Mouse (Mus musculus) adrenal gland, postnatal 4 days (tissue): Measurements from ENCODE around the gene Higd1a. TPM values are rescaled to one million over a fixed set of nuclear protein-coding genes. Genes with fewer than 3 reads are reported as not detected.

Experiments used
- DNase-seq, 2 experiments: peaks; one replicate each; pipeline ENCODE4 v3.0.0; 2021 to 2022; ENCODE audit warnings: low spot score in 2 of 2, mixed read lengths in 2 of 2
- total RNA-seq, 2 experiments: library from RNA; stranded (reverse); gene quantifications; 2 replicates each; pipeline ENCODE4 v1.2.3; 2021

Gene Higd1a
- total RNA-seq, 2 experiments from 2014 or later: 63.8 to 68.9 TPM

DNA sequence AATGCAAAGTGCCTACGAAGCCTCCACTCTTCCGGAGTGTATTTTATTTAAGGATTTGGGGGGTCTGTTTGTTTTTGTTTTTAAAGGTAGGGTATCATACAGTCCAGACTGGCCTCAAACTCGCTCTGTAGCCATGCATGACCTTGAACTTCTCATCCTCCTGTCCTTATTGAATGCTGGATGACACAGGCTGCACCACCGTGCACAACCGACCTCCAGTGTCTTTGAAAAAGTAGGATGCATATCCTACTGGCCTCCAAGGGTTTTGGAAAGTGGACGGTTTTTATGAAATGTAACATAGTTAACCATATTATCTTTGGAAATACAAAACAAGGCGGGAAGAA, 18.6 kb downstream of the Higd1a start:
- DNase-seq: no peak

DNA sequence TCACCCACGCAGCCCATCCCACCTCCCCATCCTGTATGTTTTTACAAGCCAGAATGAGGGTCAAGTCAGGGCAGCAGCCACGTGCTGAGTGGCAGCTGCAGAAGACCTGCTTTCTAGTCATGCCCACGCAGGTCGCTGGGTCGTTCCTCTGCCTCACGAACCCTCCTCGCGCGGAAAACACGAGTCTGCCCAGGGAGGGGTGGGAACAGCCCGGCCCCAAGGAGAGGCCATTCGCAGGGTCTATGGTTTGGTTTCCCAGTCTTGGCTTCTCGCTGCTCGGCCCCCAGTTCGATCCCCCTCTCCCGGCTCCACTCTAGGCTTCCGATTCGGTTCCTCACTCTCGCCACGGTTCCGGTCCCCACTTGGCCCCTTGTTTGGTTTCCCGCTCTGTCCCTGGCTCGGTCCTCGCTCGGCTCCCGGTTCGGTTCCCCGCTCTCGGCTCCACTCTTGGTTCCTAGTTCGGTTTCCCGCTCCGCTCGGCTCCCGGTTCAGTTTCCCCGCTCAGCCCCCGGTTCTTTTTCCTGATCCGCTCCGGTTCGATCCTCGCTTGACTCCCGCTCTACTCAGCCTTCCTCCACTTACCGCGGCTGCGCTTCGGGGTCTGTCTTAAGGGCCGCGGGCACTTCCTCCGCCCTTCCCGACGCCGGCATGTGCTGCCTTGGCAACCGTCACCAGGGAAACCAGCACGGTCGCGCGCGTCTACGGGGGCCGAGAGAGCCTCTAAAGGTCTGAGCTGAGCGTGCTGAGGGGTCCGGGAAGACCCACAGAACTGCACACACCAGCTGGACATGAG, 19.1 kb downstream of the Higd1a start, which contains the start of gene Ccdc13:
Gene Ccdc13 (minus strand): TSS at position 633 of the 793 bp plus-strand sequence.
- peak; percentile 74 to 81 for DNase-seq

DNA sequence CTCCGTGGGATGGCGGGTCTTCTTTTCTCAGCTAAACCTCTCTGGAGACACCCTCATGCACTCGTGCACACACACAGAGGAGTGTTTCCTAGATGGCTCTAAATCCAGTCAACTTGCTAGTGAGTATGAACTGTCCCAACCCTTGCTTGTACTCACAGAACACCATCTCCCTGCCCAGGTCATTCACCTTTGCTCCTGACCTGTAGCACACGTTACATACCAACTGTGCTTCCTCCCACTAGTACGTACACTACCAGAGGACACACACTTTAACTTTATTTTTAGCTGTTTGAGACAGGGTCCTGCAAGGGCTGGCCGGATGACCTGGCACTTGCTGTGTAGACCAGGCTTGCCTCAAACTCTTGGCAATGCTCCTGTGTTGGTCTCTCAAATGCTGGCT, 20.2 kb downstream of the Higd1a start:
- DNase-seq: no peak

DNA sequence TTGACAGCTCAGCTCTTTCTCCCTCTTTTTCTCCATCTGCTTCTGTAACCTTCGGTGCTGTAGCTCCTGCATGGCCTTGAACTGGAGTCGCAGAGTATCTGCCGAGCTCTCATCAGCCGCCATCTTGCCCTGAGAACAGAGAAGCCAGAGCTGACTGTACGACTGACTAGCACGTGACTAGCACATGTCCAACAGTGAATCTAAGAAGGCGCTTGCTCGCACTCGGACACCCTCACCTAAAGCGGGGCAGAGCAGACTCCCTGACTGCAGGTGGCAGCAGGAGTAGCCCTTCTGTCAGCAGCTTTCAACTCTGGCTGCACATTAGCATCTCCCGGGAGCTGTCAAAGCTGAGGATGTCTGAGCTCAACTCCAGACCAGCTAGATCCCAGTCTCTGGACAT, 24.3 kb downstream of the Higd1a start:
- DNase-seq: no peak

DNA sequence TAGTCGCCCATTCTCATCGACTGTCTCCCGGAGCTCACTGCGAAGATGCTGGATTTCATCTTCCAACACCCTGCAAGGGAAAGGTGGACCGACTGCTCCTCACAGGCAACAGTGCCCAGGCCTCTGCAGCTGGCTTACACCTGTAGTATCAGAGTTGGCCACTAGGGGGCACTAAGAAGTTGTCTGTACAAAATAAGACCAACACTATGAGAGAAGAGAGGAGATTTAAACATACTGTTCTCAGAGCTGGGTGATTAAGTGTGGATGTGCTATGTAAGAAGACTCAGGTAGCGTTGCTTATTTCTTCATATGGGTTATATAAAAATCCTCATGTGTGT, 27.2 kb downstream of the Higd1a start:
- peak; percentile 59 to 69 for DNase-seq

DNA sequence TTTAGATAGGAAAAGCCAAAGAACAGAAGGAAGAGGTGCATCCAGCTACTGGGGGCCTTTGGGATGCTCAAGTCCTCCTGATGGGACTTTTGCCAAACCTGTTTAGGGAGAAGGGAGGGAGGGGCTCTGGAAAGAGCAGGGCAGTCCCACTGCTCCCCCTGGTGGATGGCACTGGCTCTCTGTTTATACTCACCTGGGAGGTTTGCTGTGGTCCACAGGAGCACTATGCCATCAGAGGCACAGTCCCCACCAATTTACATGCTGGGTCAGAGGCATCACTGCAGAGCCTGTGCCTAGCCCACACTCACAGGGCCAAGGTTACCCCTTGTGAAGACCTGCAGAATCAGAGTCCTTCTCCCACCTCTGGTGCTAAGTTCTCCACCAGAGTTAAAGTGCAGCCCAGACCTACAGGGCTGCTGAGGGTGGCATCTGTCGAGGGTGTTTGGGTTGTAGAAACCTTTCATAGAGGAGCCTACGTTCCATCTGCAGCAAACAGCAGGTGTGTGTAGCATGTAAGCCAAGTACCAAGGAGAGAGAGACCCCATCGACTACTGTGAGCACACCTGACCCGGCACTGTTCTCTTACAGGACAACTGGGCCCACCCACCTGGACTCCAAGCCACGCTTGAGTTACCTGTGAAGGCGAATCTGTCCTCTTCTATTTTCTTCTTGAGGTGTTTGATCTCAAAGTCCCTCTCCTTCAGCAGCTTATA, 27.8 kb downstream of the Higd1a start:
- no peak for DNase-seq

DNA sequence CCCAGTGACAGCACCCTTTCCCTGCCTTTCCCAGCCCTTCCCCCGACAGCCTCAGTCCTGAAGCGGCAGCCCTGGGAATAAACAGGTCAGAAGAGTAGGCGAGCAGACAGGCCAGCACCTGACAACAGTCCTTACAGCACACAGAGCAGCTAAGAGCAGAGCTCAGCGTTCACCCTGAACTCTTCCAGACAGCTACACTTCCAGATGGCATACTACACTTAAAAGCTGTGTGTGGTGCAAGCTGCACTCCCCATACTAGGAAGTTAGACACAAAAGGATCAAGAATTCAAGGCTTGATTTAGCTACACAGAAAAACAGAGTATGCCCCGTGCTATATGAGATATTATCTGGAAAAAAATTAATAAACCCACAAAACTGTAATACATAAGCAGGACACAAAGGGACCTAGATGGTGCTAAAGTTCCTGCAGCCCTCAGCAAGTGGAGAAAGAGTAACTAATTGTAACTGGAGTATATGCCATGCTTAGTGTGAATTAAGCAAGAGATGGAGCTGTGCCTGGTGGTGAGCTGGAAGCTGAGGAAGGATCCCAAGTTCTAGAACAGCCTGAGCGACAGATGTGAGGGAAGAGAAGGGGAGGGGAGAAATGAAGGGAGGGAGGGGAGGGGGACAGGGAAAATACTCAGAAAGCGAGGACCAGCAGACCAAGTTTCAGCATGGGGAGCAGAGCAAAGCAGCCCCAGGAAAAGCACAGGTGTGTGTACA, 28.7 kb downstream of the Higd1a start:
- DNase-seq: no peak

DNA sequence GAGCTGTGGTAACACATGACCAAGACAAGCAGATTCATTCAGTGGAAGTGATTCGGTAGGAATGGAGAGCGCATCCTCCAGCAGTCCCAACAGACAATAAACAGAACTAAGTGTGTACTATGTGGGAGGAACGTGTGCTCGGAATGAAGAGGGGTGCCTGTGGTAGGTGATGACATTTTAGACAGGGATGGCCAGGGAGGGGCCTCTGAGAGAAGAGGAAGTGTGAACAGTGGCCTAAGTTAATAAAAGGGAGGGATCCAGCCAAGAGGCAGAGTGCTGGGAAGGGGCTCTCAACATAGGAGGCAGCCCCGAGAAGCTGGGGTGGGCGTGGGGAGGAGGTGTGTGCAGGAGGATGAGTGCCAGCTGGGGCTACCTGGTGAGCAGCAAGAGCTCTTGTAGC, 29.8 kb downstream of the Higd1a start:
- DNase-seq: no peak

DNA sequence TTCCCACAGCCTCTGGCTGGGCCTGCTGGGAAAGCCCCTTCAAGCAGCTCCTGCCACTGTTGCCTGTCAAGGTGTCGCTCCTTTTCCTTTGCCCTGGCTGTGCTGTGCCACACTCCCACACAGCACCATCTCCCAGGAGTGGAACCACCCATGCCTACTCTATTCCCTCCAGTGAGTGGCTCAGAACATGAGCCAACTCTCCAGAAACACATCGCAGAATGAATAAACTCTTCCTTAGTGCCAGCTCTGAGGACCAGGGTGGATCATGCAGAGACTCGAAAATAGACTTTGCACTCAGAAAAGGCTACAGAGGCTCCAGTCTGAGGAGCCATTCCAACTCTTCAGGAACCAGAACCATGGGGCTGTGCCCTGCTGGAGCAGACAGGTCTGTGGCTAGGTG, 31.8 kb downstream of the Higd1a start:
- no peak for DNase-seq

DNA sequence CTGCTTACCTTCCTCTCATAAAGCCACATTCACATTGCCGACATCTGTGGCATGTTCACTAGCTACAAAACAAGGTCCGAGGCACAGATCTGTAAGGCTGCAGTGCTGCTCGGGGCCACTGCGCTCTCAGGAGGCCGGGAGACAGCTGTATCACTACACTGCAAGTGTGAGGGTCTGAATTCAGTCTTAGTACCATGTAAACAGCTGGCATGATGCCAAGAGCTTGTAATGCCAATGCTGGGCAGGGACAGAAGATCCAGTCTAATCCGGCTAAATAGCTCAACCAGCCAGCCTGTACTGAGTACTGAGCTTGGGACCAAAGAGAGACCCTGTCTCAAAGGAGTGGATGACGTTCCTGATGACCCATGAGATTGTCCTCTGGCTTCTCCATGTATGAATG, 34.2 kb downstream of the Higd1a start:
- no peak for DNase-seq

DNA sequence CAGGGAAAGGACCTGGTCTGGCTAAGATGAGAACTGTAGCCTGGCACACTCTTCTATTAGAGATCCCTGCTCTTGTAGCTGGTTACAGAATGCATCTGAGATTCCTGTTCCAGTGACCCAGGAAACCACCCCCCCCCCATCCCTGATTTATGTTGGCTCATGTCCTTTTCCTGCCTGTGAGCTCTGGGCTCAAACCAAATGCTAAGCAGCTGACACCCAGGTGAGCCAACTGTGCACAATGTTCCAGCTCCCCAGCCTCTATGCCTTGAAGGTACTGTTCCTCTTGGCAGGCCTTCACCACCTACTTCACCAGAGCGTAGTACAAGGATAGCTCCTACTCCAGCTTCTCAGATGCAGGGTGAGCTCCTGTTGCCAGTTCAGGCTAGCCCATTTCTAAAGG, 35.1 kb downstream of the Higd1a start:
- no peak for DNase-seq

DNA sequence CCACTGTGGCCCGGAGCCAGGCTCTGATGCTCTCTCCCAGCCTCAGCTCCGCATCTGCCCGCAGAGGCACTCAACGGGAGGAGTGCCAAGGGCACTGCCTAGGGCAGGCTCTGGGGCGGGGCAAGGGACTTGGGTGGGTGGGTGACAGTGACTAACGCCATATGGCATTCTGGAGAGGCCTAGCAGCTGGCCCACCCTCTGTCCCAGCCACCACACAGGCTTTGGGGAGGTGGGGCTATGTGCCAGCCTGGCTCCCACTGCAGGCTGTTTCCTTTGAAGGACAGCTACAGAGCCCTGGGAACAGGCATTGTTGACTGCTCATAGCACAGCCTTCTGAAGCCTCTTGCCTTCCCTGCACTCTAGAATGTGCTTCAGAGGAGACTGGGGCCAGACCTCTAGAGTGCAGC, 35.6 kb downstream of the Higd1a start:
- no peak for DNase-seq

DNA sequence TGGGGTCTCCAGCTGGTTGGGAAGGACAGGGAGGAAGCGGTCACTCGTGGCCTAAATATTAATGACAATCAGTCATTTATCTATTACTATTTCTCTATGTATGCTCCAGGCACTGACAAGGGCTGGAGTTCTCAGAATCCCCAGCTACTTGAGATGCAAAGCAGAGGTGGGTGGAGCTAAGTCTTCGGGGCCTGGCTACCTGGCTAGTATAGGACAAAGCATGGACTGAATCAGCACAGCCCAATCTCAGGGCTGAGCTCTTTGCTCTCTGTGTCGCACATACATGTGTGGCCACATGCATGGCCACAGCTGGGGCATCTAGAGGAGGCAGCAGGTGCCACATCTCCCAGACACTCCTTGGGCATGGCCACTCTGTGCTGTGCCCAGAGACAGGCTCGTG, 37.4 kb downstream of the Higd1a start:
- no peak for DNase-seq

DNA sequence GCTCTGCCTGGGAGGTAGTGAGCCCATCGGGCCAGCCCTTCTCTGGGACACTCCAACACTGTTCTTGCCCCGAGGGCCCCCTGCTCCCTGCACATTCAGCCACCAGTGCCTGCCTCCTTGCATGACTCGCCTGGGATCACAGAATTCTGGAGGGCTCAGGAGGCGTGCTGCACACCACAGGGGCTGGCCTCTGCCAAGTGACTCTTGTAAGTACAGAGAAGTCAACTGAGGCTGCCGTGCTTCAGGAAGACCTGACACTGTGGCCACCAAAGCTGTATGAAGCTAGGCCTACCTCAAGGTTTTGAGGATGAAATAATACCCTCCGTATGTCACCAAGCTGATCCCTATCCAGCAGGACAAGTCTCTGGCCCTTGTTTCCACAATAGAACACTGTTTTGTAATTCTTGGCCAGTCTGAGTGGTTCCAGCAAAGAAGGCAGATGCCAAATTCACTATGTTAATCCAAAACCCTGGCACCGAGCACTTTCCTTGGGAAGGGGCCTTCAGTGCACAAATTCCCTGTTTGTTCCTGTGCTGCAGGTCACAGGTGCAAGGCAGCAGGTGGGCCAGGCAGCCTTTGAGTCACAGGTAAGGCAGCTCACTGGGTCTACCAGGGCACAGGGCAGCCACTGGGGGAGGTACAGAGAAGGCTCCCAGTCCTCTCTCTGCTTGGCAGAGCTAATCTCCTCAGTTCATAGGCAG, 38.2 kb downstream of the Higd1a start:
- no peak for DNase-seq

DNA sequence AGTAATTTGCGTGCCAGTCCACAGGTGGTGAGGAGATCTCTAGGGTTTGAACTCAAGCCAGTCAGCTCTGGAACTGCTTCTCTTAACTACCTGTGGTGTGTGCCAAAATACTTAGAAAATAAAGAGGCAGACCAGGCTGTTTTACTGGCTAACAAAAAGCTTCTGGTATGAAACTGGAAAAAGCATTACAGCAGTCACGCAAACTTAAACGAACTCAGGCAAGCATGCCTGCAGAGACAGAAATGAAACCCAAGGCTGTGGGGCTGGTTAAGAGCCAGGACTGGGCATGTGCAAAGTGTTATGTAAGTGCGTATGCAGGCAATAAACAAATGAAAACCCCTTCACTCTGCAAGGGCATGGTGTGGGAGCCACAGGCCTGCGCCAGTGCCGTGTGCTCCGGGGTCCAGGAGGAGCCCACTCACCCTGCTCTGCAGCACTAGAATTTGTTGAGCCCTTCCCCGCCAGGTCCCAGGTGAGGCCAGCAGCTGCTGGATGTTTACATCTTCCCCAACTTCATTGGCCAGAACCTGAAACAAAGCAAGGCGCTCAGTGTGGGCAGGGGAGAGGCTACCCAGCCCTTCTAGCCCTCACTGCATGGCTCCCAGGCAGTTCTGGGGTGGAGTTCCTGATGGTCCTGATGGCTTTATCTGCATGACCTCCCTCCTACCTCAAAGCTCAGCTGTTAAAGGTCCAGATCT, 38.9 kb downstream of the Higd1a start:
- DNase-seq: no peak

DNA sequence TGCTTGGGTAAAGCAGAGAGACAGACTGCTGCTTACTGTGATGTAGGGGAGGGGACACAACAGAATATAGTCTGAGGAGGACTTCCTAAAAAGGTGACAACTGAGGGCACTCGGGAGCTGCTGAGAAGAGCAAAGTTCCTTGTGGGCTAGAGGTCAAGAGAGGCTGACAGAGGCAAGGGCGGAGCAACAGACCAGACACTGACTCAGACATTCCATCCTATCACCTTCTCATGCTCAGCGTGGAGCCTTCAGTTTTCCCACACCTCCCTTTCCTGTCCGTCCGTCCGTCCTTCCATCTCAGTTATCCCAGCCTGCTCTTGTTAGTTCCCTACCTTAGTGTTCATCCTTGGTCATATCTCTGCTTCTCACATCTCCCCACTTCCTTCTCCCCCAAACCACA, 43.0 kb downstream of the Higd1a start:
- DNase-seq: no peak

DNA sequence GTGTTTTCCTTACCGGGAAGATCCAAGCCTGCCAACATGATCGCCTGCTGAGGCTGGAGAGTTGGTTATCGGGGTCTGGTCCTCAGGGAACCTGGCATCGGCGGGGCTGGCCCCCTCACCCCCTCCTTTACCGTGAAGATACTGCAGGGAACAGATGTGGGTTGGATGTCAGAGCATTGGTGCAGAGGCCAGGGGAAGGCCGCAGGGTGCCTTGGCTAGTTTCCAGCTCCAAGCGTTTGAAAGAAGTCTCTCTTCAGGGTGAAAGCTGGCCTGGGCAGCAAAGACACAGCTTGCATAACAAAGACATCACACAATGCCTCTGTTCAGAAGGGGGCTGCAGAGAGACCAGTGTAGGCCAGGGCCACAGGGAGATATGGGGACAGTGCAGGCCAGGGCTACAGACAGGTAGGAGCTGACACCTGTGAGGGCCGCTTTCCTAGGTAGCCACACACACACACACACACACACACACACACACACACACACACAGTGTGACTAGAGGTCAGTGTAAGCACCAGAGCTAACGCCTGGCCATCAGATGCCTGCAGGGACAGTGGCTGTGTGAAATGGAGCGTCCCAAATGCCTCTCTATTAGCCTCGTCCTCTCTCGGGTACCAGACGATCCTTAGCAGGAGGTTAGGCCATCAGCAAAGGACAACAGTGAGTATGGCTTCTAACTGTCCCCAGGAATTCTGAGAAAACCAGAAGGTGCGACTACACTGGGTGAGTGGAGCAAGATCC, 47.9 kb downstream of the Higd1a start:
- DNase-seq: peak in 1 of 2 experiments; percentile 11

DNA sequence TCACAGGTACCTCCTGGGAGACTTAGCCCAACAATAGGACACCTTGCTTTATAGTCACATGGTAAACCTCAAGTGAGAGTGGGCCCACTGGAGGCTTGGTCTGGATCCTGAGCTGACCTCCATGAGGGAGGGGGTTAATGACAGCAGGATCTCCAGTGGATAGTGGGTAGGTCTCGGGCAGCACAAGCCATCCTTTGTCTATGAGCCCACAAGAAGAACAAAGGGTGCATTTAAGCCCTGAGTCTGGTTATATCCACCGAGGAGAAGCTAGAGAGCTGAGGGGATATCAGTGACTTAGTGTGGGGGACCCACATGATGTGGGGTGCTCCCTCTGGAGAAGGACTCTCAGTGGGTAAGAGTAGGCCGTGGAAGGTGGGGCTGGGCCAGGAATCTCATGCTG, 49.7 kb downstream of the Higd1a start:
- DNase-seq: no peak

DNA sequence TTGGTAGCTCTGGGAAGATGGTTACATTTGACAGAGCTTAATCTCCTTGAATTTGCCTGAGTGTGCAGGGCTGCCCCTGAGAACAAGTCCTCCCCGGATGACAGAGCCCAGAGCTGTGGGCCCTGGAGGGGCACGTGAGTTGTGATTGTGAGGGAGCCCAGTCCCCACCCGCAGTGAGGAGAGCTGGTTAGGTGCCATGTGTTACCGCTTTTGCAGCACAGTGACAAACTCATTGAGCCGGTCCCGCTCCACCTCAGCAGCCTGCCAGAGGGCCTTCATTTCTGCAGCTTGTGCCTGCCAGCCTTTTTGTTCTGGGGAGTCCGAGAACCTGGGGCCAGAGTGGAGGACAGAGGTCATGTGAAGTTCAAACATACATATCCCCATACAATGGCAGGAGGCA, 50.2 kb downstream of the Higd1a start:
- no peak for DNase-seq

DNA sequence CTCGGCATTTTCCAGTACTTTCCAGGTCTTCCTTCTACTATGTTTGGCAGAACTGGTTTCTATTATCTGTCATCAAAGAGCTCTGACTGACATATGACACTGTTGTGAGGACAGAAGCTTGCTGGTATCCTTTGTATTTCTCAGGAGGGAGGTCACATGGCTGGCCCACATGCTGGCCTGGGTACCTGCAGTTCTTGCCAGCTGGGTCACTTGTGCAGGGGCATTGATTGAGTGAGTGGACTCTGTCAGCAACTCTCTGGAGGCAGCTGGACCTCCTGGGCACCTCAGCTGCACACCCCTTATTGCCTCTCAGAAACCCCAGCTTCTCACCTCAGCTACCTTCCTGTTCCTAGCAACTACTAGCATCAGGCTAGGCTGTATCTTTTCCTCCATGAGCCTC, 50.6 kb downstream of the Higd1a start:
- no peak for DNase-seq
